In the genomic region with DNA sequence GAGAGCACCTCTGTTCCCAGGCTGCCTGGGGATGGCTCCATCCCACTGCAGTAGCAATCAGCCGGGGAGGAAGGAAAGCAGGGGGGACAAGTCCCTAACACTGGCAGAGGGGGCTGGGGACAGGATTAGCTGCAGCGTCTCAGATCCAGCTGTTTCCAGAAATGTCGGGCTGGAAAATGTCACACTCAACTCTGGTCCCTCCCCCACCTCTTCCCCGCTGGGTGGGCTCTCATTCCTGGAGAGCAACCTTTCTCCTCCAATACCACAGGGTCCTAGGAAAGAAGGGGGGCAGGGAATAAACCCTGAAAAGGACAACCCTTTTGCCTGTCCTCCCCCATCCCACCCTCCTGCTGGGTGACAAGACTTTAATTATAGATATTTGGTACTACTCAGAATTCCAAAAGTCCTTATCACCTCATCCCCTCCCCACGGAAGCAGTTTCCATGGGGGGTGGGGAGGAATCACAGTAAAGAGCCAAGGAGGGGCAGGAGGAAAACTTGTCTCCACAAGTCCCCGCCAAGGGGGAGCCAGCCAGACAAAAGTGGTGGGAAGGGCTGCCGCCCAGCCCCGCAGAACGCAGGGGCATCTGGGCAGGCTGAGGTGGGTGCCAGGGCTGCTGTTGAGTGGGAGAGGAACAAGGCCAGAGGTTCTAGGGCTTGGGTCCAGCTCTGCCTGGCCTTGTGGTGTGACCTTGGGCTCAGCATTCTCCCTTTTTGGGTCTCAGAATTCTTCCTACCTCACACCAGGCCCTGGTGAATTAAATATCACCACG, we compare ENCODE assay signal across 9 mouse cellular contexts. TPM values are rescaled to one million over a fixed set of nuclear protein-coding genes. Genes with fewer than 3 reads are reported as not detected.
A peak's percentile ranks its signal among the peaks of the same experiment; 100 is the strongest.
DNase-seq lines count a peak whose midpoint lies in the region; ATAC-seq and TF ChIP-seq lines count a peak whose summit lies in the region.
"Had no signal": no experiment of that assay in that cellular context is flagged by ENCODE, and none has a peak within 500 bp of the region (broad histone marks: within the 10 kb centered on the region; RNA-seq: fewer than 3 reads in every experiment).

No protein-coding gene starts in this region.

- 0 out of 2 replicates have a peak overlapping the region, but pooled peaks have one; percentile 12 for H3K9ac ChIP-seq in kidney, embryonic 15.5 days
- H3K9ac ChIP-seq in forebrain, embryonic 15.5 days (replicated peaks), result no peak overlapping the region; the same call in 1 of the 2 replicates
- no peak overlapping the region for H3K9ac ChIP-seq in liver, embryonic 13.5 days
- H3K9ac ChIP-seq: liver, embryonic 15.5 days had no signal

- no peak for DNase-seq in kidney, adult 2 months
- peak; percentile 4 for DNase-seq in adipocyte (ENCODE audit: low spot score)
- DNase-seq in liver, embryonic 13.5 days, result no peak
- DNase-seq in layer of hippocampus, postnatal 14 days (ENCODE audit: low spot score in 2 of 2), result no peak
- no peak for DNase-seq in thymus, postnatal 0 days (ENCODE audit: low spot score)
- no peak for DNase-seq in frontal cortex, postnatal 14 days (ENCODE audit: low spot score in 2 of 2)

- WGBS in kidney, embryonic 15.5 days, result 35% methylated on average over 10 of the region's 10 CpGs
- WGBS in kidney, adult 2 months, result 60% methylated on average over 10 of the region's 10 CpGs
- WGBS in forebrain, embryonic 15.5 days, result 28% methylated on average over 10 of the region's 10 CpGs
- WGBS in liver, embryonic 13.5 days (ENCODE audit: insufficient replicate concordance), result 57% methylated on average over 10 of the region's 10 CpGs

- peak overlapping the region; percentile 7; the same call in 1 of the 2 replicates for H3K27ac ChIP-seq in kidney, embryonic 15.5 days
- H3K27ac ChIP-seq in kidney, adult 2 months (ENCODE audit: insufficient read depth, low read depth, low read length), result no peak overlapping the region
- H3K27ac ChIP-seq in forebrain, embryonic 15.5 days (replicated peaks), result no peak overlapping the region
- H3K27ac ChIP-seq in liver, embryonic 13.5 days, result no peak overlapping the region
- H3K27ac ChIP-seq: liver, embryonic 15.5 days had no signal

- H3K4me2 ChIP-seq in kidney, embryonic 15.5 days, result peak overlapping the region; percentile 87
- H3K4me2 ChIP-seq in forebrain, embryonic 15.5 days (replicated peaks), result peak overlapping the region; percentile 43; the same call in 1 of the 2 replicates
- H3K4me2 ChIP-seq in liver, embryonic 13.5 days, result 0 out of 2 replicates have a peak overlapping the region, but pooled peaks have one; percentile 78
- H3K4me2 ChIP-seq: liver, embryonic 15.5 days had no signal

- H3K9me3 ChIP-seq in kidney, embryonic 15.5 days (replicated peaks), result no peaks in the 10 kb centered on the region
- no peaks in the 10 kb centered on the region for H3K9me3 ChIP-seq in forebrain, embryonic 15.5 days
- no peaks in the 10 kb centered on the region for H3K9me3 ChIP-seq in liver, embryonic 13.5 days (replicated peaks)
- H3K9me3 ChIP-seq: liver, embryonic 15.5 days had no signal

- no peak for TF ChIP-seq CTCF in kidney, adult 2 months (conservative IDR thresholded peaks at IDR 0.05; ENCODE audit: insufficient read depth, insufficient read length, low read depth, low read length)

- H3K4me3 ChIP-seq in kidney, embryonic 15.5 days (replicated peaks), result peak overlapping the region; percentile 83
- no peak overlapping the region for H3K4me3 ChIP-seq in kidney, adult 2 months (ENCODE audit: insufficient read depth, low read depth, low read length)
- H3K4me3 ChIP-seq in forebrain, embryonic 15.5 days, result no peak overlapping the region
- no peak overlapping the region for H3K4me3 ChIP-seq in liver, embryonic 13.5 days (replicated peaks)
- H3K4me3 ChIP-seq: liver, embryonic 15.5 days had no signal

- no peak for TF ChIP-seq POLR2A in kidney, adult 2 months (IDR thresholded peaks at IDR 0.05; ENCODE audit: low read depth, low read length)

- peaks cover 100% of the 10 kb centered on the region for H3K4me1 ChIP-seq in kidney, embryonic 15.5 days
- H3K4me1 ChIP-seq in kidney, adult 2 months (ENCODE audit: control insufficient read depth, insufficient read depth, low read length), result peaks cover 35% of the 10 kb centered on the region
- peaks cover 78% of the 10 kb centered on the region for H3K4me1 ChIP-seq in forebrain, embryonic 15.5 days
- peaks cover 55% of the 10 kb centered on the region for H3K4me1 ChIP-seq in liver, embryonic 13.5 days (replicated peaks)

- H3K27me3 ChIP-seq in kidney, embryonic 15.5 days, result no peaks in the 10 kb centered on the region
- no peaks in the 10 kb centered on the region for H3K27me3 ChIP-seq in kidney, adult 2 months (replicated peaks; ENCODE audit: control insufficient read depth, insufficient read depth, low read length)
- H3K27me3 ChIP-seq in forebrain, embryonic 15.5 days, result no peaks in the 10 kb centered on the region
- peaks cover 51% of the 10 kb centered on the region for H3K27me3 ChIP-seq in liver, embryonic 13.5 days

- ATAC-seq in kidney, embryonic 15.5 days (replicated peaks; ENCODE audit: low FRiP score), result no peak
- ATAC-seq in forebrain, embryonic 15.5 days (replicated peaks), result no peak
- ATAC-seq in liver, embryonic 13.5 days (ENCODE audit: low read depth), result no peak

- peaks cover 55% of the 10 kb centered on the region for H3K36me3 ChIP-seq in kidney, embryonic 15.5 days
- no peaks in the 10 kb centered on the region for H3K36me3 ChIP-seq in kidney, adult 2 months (ENCODE audit: control insufficient read depth, insufficient read depth, low read length)
- H3K36me3 ChIP-seq in forebrain, embryonic 15.5 days, result no peaks in the 10 kb centered on the region
- H3K36me3 ChIP-seq in liver, embryonic 13.5 days, result no peaks in the 10 kb centered on the region
- H3K36me3 ChIP-seq: liver, embryonic 15.5 days had no signal

RNA-seq across cellular contexts. Expression of gene Arhgef17, which starts 7.0 kb away (rescaled TPM):
- 9.1 and 12.2 TPM in 2 replicates for polyA plus RNA-seq in kidney, embryonic 15.5 days (2015; fragmentation: Nextera tagmentation; extraction: Ambion mirVana)
- 25.4 and 29.3 TPM in 2 replicates for polyA plus RNA-seq in kidney, adult 2 months (2012; rRNA removed)
- polyA plus RNA-seq in forebrain, embryonic 15.5 days (2015; fragmentation: Nextera tagmentation; extraction: Ambion mirVana), result 7.3 and 7.6 TPM in 2 replicates
- polyA plus RNA-seq in liver, embryonic 13.5 days (2015; fragmentation: Nextera tagmentation; extraction: Ambion mirVana), result 0.53 and 0.83 TPM in 2 replicates
- total RNA-seq in layer of hippocampus, postnatal 14 days (2021), result 100 to 1,000 TPM; 113 to 117 TPM
- polyA plus RNA-seq in thymus, postnatal 0 days (2015; fragmentation: Nextera tagmentation; extraction: Ambion mirVana), result 1.0 and 1.1 TPM in 2 replicates

RNA-seq across cellular contexts. Expression of gene P2ry6, which starts 49.6 kb away (rescaled TPM):
- 5.2 TPM in 2 replicates for polyA plus RNA-seq in kidney, embryonic 15.5 days (2015; fragmentation: Nextera tagmentation; extraction: Ambion mirVana)
- 7.6 and 9.6 TPM in 2 replicates for polyA plus RNA-seq in kidney, adult 2 months (2012; rRNA removed)
- 2.2 and 2.7 TPM in 2 replicates for polyA plus RNA-seq in forebrain, embryonic 15.5 days (2015; fragmentation: Nextera tagmentation; extraction: Ambion mirVana)
- 2.7 and 3.2 TPM in 2 replicates for polyA plus RNA-seq in liver, embryonic 13.5 days (2015; fragmentation: Nextera tagmentation; extraction: Ambion mirVana)
- total RNA-seq in layer of hippocampus, postnatal 14 days (2021), result 1 to 10 TPM; 3.0 to 6.0 TPM
- polyA plus RNA-seq in thymus, postnatal 0 days (2015; fragmentation: Nextera tagmentation; extraction: Ambion mirVana), result 6.0 and 6.4 TPM in 2 replicates
